Mouse (Mus musculus): ENCODE measurements around the gene Ric1. TPM values are rescaled to one million over a fixed set of nuclear protein-coding genes. Genes with fewer than 3 reads are reported as not detected.

The Ric1 gene
- total RNA-seq, 2 experiments from 2014 or later: 32.8 to 36.3 TPM

Other genes with a start within 250 kb of the Ric1 start
- gene Insl6, start 196.9 kb upstream of the Ric1 start, total RNA-seq (2021): under 1 TPM in 1 of 2 experiments, not detected in 1; 0.38 TPM
- not detected for gene Rln1, start 187.6 kb upstream of the Ric1 start, total RNA-seq (2021)
- 10 to 100 TPM; 27.9 to 38.6 TPM for gene Plgrkt, start 154.9 kb upstream of the Ric1 start, total RNA-seq (2021)
- gene Cd274, start 154.8 kb upstream of the Ric1 start, total RNA-seq (2021): 1 to 10 TPM; 1.7 to 2.0 TPM
- gene Pdcd1lg2, start 111.4 kb upstream of the Ric1 start, total RNA-seq (2021): not detected
- 10 to 100 TPM in 1 of 2 experiments, 1 to 10 TPM in 1; 9.9 to 11.1 TPM for gene Ermp1, start 126.1 kb downstream of the Ric1 start, total RNA-seq (2021)
- 1 to 10 TPM; 2.2 to 4.0 TPM for gene Mlana, start 175.5 kb downstream of the Ric1 start, total RNA-seq (2021)